9 mouse cellular contexts compared by ENCODE assay signal in the genomic region with DNA sequence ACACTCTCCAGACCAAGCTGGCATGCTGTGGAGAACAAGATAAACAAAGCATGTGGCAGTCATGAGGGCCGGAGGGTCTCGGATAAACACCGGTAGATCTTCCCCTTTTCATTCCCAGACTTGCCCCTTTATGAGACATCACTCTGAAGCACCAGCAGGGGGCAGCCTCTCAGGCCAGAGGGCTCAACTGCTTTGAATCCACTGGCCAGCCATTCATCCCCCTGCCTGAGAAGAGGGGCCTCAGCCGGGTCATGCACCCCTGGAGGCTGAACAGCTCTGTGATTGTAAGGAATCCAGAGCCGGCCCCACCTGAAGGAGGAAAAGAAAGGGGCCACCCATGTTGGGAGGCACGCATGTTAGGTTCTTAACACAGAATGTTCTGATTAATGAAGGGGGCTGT.
DNase-seq lines count a peak whose midpoint lies in the region; ATAC-seq and TF ChIP-seq lines count a peak whose summit lies in the region.
"Had no signal": no experiment of that assay in that cellular context is flagged by ENCODE, and none has a peak within 500 bp of the region (broad histone marks: within the 10 kb centered on the region; RNA-seq: fewer than 3 reads in every experiment).

No protein-coding gene starts in this region.

- TF ChIP-seq POLR2A in limb, embryonic 14.5 days (IDR thresholded peaks at IDR 0.05; ENCODE audit: borderline replicate concordance, extremely low read depth, insufficient read depth, insufficient read length), result no peak

- H3K4me2 ChIP-seq in heart, embryonic 12.5 days, result no peak overlapping the region
- no peak overlapping the region for H3K4me2 ChIP-seq in limb, embryonic 14.5 days (replicated peaks; ENCODE audit: low read depth, low read length, severe bottlenecking)
- H3K4me2 ChIP-seq in stomach, embryonic 15.5 days, result peak overlapping the region; percentile 56; the same call in 1 of the 2 replicates
- H3K4me2 ChIP-seq: liver, embryonic 15.5 days had no signal

- DNase-seq in heart, embryonic 10.5 days (ENCODE audit: low spot score), result no peak
- DNase-seq in 3T3-L1 (ENCODE audit: low read depth, low spot score) (peak; percentile 70), R1 (ENCODE audit: low read depth, low spot score) (peak; percentile 77)
- DNase-seq in limb, embryonic 14.5 days (ENCODE audit: low spot score), result peak; percentile 55
- no peak for DNase-seq in thymus, postnatal 0 days (ENCODE audit: low spot score)

- no peak overlapping the region for H3K4me3 ChIP-seq in heart, embryonic 10.5 days
- no peak overlapping the region for H3K4me3 ChIP-seq in heart, embryonic 12.5 days
- no peak overlapping the region for H3K4me3 ChIP-seq in limb, embryonic 14.5 days (replicated peaks; ENCODE audit: low read length)
- no peak overlapping the region for H3K4me3 ChIP-seq in stomach, embryonic 15.5 days (replicated peaks)
- H3K4me3 ChIP-seq: liver, embryonic 15.5 days had no signal

- H3K9ac ChIP-seq in heart, embryonic 12.5 days, result no peak overlapping the region
- no peak overlapping the region for H3K9ac ChIP-seq in limb, embryonic 14.5 days (ENCODE audit: low read depth, low read length, severe bottlenecking)
- H3K9ac ChIP-seq in stomach, embryonic 15.5 days, result no peak overlapping the region
- H3K9ac ChIP-seq: liver, embryonic 15.5 days had no signal

- H3K9me3 ChIP-seq in heart, embryonic 10.5 days, result no peaks in the 10 kb centered on the region
- H3K9me3 ChIP-seq in heart, embryonic 12.5 days (replicated peaks), result no peaks in the 10 kb centered on the region
- no peaks in the 10 kb centered on the region for H3K9me3 ChIP-seq in limb, embryonic 14.5 days (ENCODE audit: control insufficient read depth, low read length)
- H3K9me3 ChIP-seq in stomach, embryonic 15.5 days, result no peaks in the 10 kb centered on the region
- H3K9me3 ChIP-seq: liver, embryonic 15.5 days had no signal

- no peaks in the 10 kb centered on the region for H3K36me3 ChIP-seq in heart, embryonic 10.5 days
- no peaks in the 10 kb centered on the region for H3K36me3 ChIP-seq in heart, embryonic 12.5 days
- no peaks in the 10 kb centered on the region for H3K36me3 ChIP-seq in limb, embryonic 14.5 days (ENCODE audit: control insufficient read depth, insufficient read depth, low read length)
- H3K36me3 ChIP-seq in stomach, embryonic 15.5 days, result no peaks in the 10 kb centered on the region
- H3K36me3 ChIP-seq: liver, embryonic 15.5 days had no signal

- peaks cover 56% of the 10 kb centered on the region for H3K4me1 ChIP-seq in heart, embryonic 10.5 days
- H3K4me1 ChIP-seq in heart, embryonic 12.5 days (replicated peaks), result peaks cover 50% of the 10 kb centered on the region
- H3K4me1 ChIP-seq in limb, embryonic 14.5 days (ENCODE audit: control insufficient read depth, insufficient read depth, low read length), result peaks cover 22% of the 10 kb centered on the region
- H3K4me1 ChIP-seq in stomach, embryonic 15.5 days, result peaks cover 41% of the 10 kb centered on the region
- H3K4me1 ChIP-seq: liver, embryonic 15.5 days had no signal

- WGBS in heart, embryonic 10.5 days, result 22% methylated on average over 6 of the region's 6 CpGs
- 17% methylated on average over 6 of the region's 6 CpGs for WGBS in heart, embryonic 12.5 days
- WGBS in limb, embryonic 14.5 days, result 23% methylated on average over 6 of the region's 6 CpGs
- 15% methylated on average over 6 of the region's 6 CpGs for WGBS in stomach, embryonic 15.5 days

- no peak for ATAC-seq in heart, embryonic 12.5 days (ENCODE audit: insufficient number of reproducible peaks, low FRiP score)
- ATAC-seq in erythroblast, adult 5-6 weeks (replicated peaks; ENCODE audit: low FRiP score, poor library complexity, severe bottlenecking), result peak; percentile 41
- ATAC-seq in limb, embryonic 14.5 days (ENCODE audit: low FRiP score, low read depth), result no peak
- 0 out of 2 replicates have a peak, but pooled peaks have one; percentile 3 for ATAC-seq in stomach, embryonic 15.5 days (ENCODE audit: insufficient read depth, low FRiP score, low read depth)

- peak overlapping the region; percentile 63; the same call in 1 of the 2 replicates for H3K27ac ChIP-seq in heart, embryonic 10.5 days
- H3K27ac ChIP-seq in heart, embryonic 12.5 days (ENCODE audit: poor library complexity, severe bottlenecking), result no peak overlapping the region
- H3K27ac ChIP-seq in limb, embryonic 14.5 days (replicated peaks; ENCODE audit: low read depth, low read length), result no peak overlapping the region
- H3K27ac ChIP-seq in stomach, embryonic 15.5 days, result peak overlapping the region; percentile 88
- H3K27ac ChIP-seq: liver, embryonic 15.5 days had no signal

- peaks cover 89% of the 10 kb centered on the region for H3K27me3 ChIP-seq in heart, embryonic 10.5 days (ENCODE audit: insufficient read depth, poor library complexity, severe bottlenecking)
- H3K27me3 ChIP-seq in heart, embryonic 12.5 days (replicated peaks), result peaks cover 67% of the 10 kb centered on the region
- H3K27me3 ChIP-seq in limb, embryonic 14.5 days (ENCODE audit: control insufficient read depth, insufficient read depth, low read length), result no peaks in the 10 kb centered on the region
- H3K27me3 ChIP-seq in stomach, embryonic 15.5 days (replicated peaks), result no peaks in the 10 kb centered on the region
- H3K27me3 ChIP-seq: liver, embryonic 15.5 days had no signal

Comparison
In these comparisons a context has a peak if more than half of its experiments do, and no peak if none do; other contexts are left out.
1. H3K27ac ChIP-seq: peak in heart, embryonic 10.5 days (single experiment) and stomach, embryonic 15.5 days (single experiment); none in heart, embryonic 12.5 days (single experiment) and limb, embryonic 14.5 days (single experiment).
2. DNase-seq: peak in 3T3-L1 (single experiment), R1 (single experiment) and limb, embryonic 14.5 days (single experiment); none in heart, embryonic 10.5 days (single experiment) and thymus, postnatal 0 days (single experiment).
3. ATAC-seq: peak in erythroblast, adult 5-6 weeks (single experiment) and stomach, embryonic 15.5 days (single experiment); none in heart, embryonic 12.5 days (single experiment) and limb, embryonic 14.5 days (single experiment).